Mouse (Mus musculus): ENCODE results near the gene Slc18a2. TPM values are rescaled to one million over a fixed set of nuclear protein-coding genes. Genes with fewer than 3 reads are reported as not detected.

The Slc18a2 gene
- 5.0 and 7.6 TPM in 2 replicates for polyA plus RNA-seq (2014; fragmentation: Nextera tagmentation; extraction: Ambion mirVana)

- H3K9ac ChIP-seq (ENCODE audit: low read depth, low read length), result peak within 1 kb of the TSS; percentile 28
- no peak within 1 kb of the TSS for H3K27ac ChIP-seq (ENCODE audit: low read depth, low read length)
- peaks cover 8% of the 10 kb centered on the region for H3K4me1 ChIP-seq (ENCODE audit: control insufficient read depth, insufficient read depth, low read length)
- peak within 1 kb of the TSS; percentile 66 for H3K4me2 ChIP-seq (replicated peaks; ENCODE audit: low read depth, low read length)
- under 1% methylated on average over 55 of the region's 55 CpGs for WGBS
- H3K36me3 ChIP-seq (ENCODE audit: control insufficient read depth, insufficient read depth, low read length), result no peaks in the 10 kb centered on the region
- H3K27me3 ChIP-seq (ENCODE audit: control insufficient read depth, insufficient read depth, low read length), result peaks cover 11% of the 10 kb centered on the region
- H3K9me3 ChIP-seq (ENCODE audit: control insufficient read depth, low read length), result 0 out of 2 replicates have a peak, but pooled peaks cover 4% of the 10 kb centered on the region
- peak; percentile 87 for ATAC-seq (ENCODE audit: low FRiP score, low TSS enrichment)
- H3K4me3 ChIP-seq (ENCODE audit: low read length), result peak within 1 kb of the TSS; percentile 43
Measured at GRCm38 (mm10) chr19:59260718-59261442, at the start of gene Slc18a2. Slc18a2 (plus strand) TSS chr19:59260896.

- no peak overlapping the region for H3K9ac ChIP-seq (ENCODE audit: low read depth, low read length)
- no peak overlapping the region for H3K4me3 ChIP-seq (ENCODE audit: low read length)
- no peaks in the 10 kb centered on the region for H3K9me3 ChIP-seq (ENCODE audit: control insufficient read depth, low read length)
- no peak overlapping the region for H3K4me2 ChIP-seq (replicated peaks; ENCODE audit: low read depth, low read length)
- no peak overlapping the region for H3K27ac ChIP-seq (ENCODE audit: low read depth, low read length)
- ATAC-seq (ENCODE audit: low FRiP score, low TSS enrichment), result no peak
- no peaks in the 10 kb centered on the region for H3K36me3 ChIP-seq (ENCODE audit: control insufficient read depth, insufficient read depth, low read length)
- 87% methylated on average over 3 of the region's 3 CpGs for WGBS
- H3K27me3 ChIP-seq (ENCODE audit: control insufficient read depth, insufficient read depth, low read length), result no peaks in the 10 kb centered on the region
- no peaks in the 10 kb centered on the region for H3K4me1 ChIP-seq (ENCODE audit: control insufficient read depth, insufficient read depth, low read length)
Measured at GRCm38 (mm10) chr19:59216891-59217290, 43.8 kb upstream of the Slc18a2 start.

GRCm38 (mm10) chr19:59218991-59219390 is 41.7 kb upstream of the Slc18a2 start, which contains the start of gene Kcnk18:
Kcnk18 (plus strand) TSS chr19:59219214.
- H3K27ac ChIP-seq (ENCODE audit: low read depth, low read length), result no peak within 1 kb of the TSS
- H3K4me1 ChIP-seq (ENCODE audit: control insufficient read depth, insufficient read depth, low read length), result no peaks in the 10 kb centered on the region
- H3K4me3 ChIP-seq (ENCODE audit: low read length), result no peak within 1 kb of the TSS
- H3K36me3 ChIP-seq (ENCODE audit: control insufficient read depth, insufficient read depth, low read length), result no peaks in the 10 kb centered on the region
- no peaks in the 10 kb centered on the region for H3K9me3 ChIP-seq (ENCODE audit: control insufficient read depth, low read length)
- 87% methylated on average over 8 of the region's 8 CpGs for WGBS
- H3K27me3 ChIP-seq (ENCODE audit: control insufficient read depth, insufficient read depth, low read length), result no peaks in the 10 kb centered on the region
- no peak within 1 kb of the TSS for H3K9ac ChIP-seq (ENCODE audit: low read depth, low read length)
- ATAC-seq (ENCODE audit: low FRiP score, low TSS enrichment), result no peak
- H3K4me2 ChIP-seq (replicated peaks; ENCODE audit: low read depth, low read length), result no peak within 1 kb of the TSS

DNA sequence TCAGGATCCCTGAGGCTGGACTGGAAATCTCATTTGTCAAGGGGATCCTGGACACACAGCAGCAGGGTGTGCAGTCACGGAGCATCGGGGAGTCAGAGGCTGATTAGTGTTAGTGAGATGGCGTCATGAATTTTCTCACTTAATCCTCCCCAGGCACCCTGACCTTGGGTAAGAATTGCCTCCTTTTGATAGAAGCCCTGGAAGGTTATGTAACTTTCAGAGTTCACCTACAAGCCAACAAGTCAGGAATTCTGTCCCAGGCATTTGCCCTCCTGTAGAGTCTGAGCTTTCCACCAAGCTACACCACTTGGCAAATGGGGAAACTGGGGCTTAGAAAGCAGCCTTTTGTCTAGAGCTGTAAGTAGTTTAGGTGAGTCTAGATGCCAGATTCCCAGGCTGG is 39.6 kb upstream of the Slc18a2 start:
- Histone ChIP-seq H3K9ac (ENCODE audit: low read depth, low read length) (no peak overlapping the region), H3K27me3 (ENCODE audit: control insufficient read depth, insufficient read depth, low read length) (no peaks in the 10 kb centered on the region), H3K4me3 (ENCODE audit: low read length) (no peak overlapping the region), H3K9me3 (ENCODE audit: control insufficient read depth, low read length) (no peaks in the 10 kb centered on the region), H3K27ac (ENCODE audit: low read depth, low read length) (no peak overlapping the region), H3K4me1 (ENCODE audit: control insufficient read depth, insufficient read depth, low read length) (no peaks in the 10 kb centered on the region), H3K36me3 (ENCODE audit: control insufficient read depth, insufficient read depth, low read length) (no peaks in the 10 kb centered on the region), H3K4me2 (replicated peaks; ENCODE audit: low read depth, low read length) (no peak overlapping the region)
- 66% methylated on average over 3 of the region's 3 CpGs for WGBS
- no peak for ATAC-seq (ENCODE audit: low FRiP score, low TSS enrichment)

DNA sequence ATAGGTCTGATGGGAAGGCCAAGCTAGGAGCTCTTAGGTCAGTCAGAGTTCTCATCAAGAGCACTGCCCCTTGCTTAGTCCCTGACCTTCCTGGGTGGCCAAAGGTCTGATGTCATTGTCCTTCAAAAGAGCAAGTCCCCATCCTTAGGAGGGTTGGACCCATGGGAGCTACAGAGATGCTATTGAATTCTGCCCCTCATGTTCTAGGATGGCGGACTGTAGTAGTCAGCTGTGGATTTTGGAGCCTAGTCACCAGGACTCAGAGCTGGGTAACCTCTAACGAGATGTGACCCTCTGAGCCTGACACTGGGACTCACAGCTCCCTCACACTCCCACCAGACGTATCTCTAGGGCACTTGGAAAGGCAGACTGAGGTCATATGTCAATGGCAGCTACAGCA is 32.3 kb upstream of the Slc18a2 start:
- Histone ChIP-seq H3K27me3 (ENCODE audit: control insufficient read depth, insufficient read depth, low read length) (no peaks in the 10 kb centered on the region), H3K4me2 (replicated peaks; ENCODE audit: low read depth, low read length) (no peak overlapping the region), H3K36me3 (ENCODE audit: control insufficient read depth, insufficient read depth, low read length) (no peaks in the 10 kb centered on the region), H3K4me1 (ENCODE audit: control insufficient read depth, insufficient read depth, low read length) (no peaks in the 10 kb centered on the region), H3K9ac (ENCODE audit: low read depth, low read length) (no peak overlapping the region), H3K27ac (ENCODE audit: low read depth, low read length) (no peak overlapping the region), H3K9me3 (ENCODE audit: control insufficient read depth, low read length) (no peaks in the 10 kb centered on the region), H3K4me3 (ENCODE audit: low read length) (no peak overlapping the region)
- ATAC-seq (ENCODE audit: low FRiP score, low TSS enrichment), result no peak
- 61% methylated on average over 3 of the region's 3 CpGs for WGBS

- peak; percentile 39; the same call in 1 of the 2 replicates for ATAC-seq (ENCODE audit: low FRiP score, low TSS enrichment)
- Histone ChIP-seq H3K4me3 (ENCODE audit: low read length) (no peak overlapping the region), H3K36me3 (ENCODE audit: control insufficient read depth, insufficient read depth, low read length) (no peaks in the 10 kb centered on the region), H3K4me1 (ENCODE audit: control insufficient read depth, insufficient read depth, low read length) (no peaks in the 10 kb centered on the region), H3K27ac (ENCODE audit: low read depth, low read length) (no peak overlapping the region), H3K9ac (ENCODE audit: low read depth, low read length) (no peak overlapping the region), H3K27me3 (ENCODE audit: control insufficient read depth, insufficient read depth, low read length) (no peaks in the 10 kb centered on the region), H3K9me3 (ENCODE audit: control insufficient read depth, low read length) (no peaks in the 10 kb centered on the region), H3K4me2 (replicated peaks; ENCODE audit: low read depth, low read length) (no peak overlapping the region)
- 52% methylated on average over 5 of the region's 5 CpGs for WGBS
Measured at GRCm38 (mm10) chr19:59232786-59233185, 27.9 kb upstream of the Slc18a2 start.

- H3K4me3 ChIP-seq (ENCODE audit: low read length), result no peak overlapping the region
- H3K4me2 ChIP-seq (replicated peaks; ENCODE audit: low read depth, low read length), result no peak overlapping the region
- no peak for ATAC-seq (ENCODE audit: low FRiP score, low TSS enrichment)
- no peaks in the 10 kb centered on the region for H3K27me3 ChIP-seq (ENCODE audit: control insufficient read depth, insufficient read depth, low read length)
- no peaks in the 10 kb centered on the region for H3K36me3 ChIP-seq (ENCODE audit: control insufficient read depth, insufficient read depth, low read length)
- no peaks in the 10 kb centered on the region for H3K4me1 ChIP-seq (ENCODE audit: control insufficient read depth, insufficient read depth, low read length)
- no peak overlapping the region for H3K27ac ChIP-seq (ENCODE audit: low read depth, low read length)
- no peaks in the 10 kb centered on the region for H3K9me3 ChIP-seq (ENCODE audit: control insufficient read depth, low read length)
- no peak overlapping the region for H3K9ac ChIP-seq (ENCODE audit: low read depth, low read length)
- WGBS, result 83% methylated on average over 18 of the region's 18 CpGs
Measured at GRCm38 (mm10) chr19:59235001-59235400, 25.7 kb upstream of the Slc18a2 start.

GRCm38 (mm10) chr19:59236046-59236445 is 24.6 kb upstream of the Slc18a2 start:
- H3K4me3 ChIP-seq (ENCODE audit: low read length), result no peak overlapping the region
- H3K9ac ChIP-seq (ENCODE audit: low read depth, low read length), result no peak overlapping the region
- H3K9me3 ChIP-seq (ENCODE audit: control insufficient read depth, low read length), result no peaks in the 10 kb centered on the region
- no peaks in the 10 kb centered on the region for H3K36me3 ChIP-seq (ENCODE audit: control insufficient read depth, insufficient read depth, low read length)
- H3K4me1 ChIP-seq (ENCODE audit: control insufficient read depth, insufficient read depth, low read length), result no peaks in the 10 kb centered on the region
- H3K27ac ChIP-seq (ENCODE audit: low read depth, low read length), result no peak overlapping the region
- H3K4me2 ChIP-seq (replicated peaks; ENCODE audit: low read depth, low read length), result no peak overlapping the region
- whole genome bisulfite sequencing, result 73% methylated on average over 6 of the region's 6 CpGs
- no peaks in the 10 kb centered on the region for H3K27me3 ChIP-seq (ENCODE audit: control insufficient read depth, insufficient read depth, low read length)
- no peak for ATAC-seq (ENCODE audit: low FRiP score, low TSS enrichment)

DNA sequence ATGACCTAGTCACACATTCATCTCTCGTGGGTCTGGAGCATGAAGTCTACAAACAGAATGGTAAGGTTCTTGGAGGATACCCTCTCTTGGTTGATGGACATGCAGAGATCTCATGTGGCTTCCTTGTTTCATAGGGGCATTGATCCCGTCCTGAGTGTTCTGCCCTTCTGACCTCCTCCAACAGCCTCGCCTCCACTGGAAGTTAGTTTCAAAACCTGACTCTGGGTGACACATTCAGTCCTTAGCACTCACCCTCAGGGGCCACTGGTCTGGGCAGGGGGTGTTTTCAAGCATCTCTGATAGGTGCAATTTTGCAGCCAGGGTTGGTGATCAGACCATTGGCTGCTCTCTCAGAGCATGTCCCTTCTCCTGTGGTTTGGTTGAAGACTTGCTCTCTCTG is 22.1 kb upstream of the Slc18a2 start:
- Histone ChIP-seq H3K27ac (ENCODE audit: low read depth, low read length) (no peak overlapping the region), H3K27me3 (ENCODE audit: control insufficient read depth, insufficient read depth, low read length) (no peaks in the 10 kb centered on the region), H3K4me2 (replicated peaks; ENCODE audit: low read depth, low read length) (no peak overlapping the region), H3K4me1 (ENCODE audit: control insufficient read depth, insufficient read depth, low read length) (no peaks in the 10 kb centered on the region), H3K4me3 (ENCODE audit: low read length) (no peak overlapping the region), H3K9me3 (ENCODE audit: control insufficient read depth, low read length) (no peaks in the 10 kb centered on the region), H3K36me3 (ENCODE audit: control insufficient read depth, insufficient read depth, low read length) (no peaks in the 10 kb centered on the region), H3K9ac (ENCODE audit: low read depth, low read length) (no peak overlapping the region)
- ATAC-seq (ENCODE audit: low FRiP score, low TSS enrichment), result no peak
- 78% methylated on average over 3 of the region's 3 CpGs for WGBS
